Mouse (Mus musculus) olfactory bulb, adult 2 months (tissue): Measurements from ENCODE around the gene Lmf1. TPM values are rescaled to one million over a fixed set of nuclear protein-coding genes. Genes with fewer than 3 reads are reported as not detected.

Experiments
- H3K27ac ChIP-seq: fragments of 200-500 bp; 2 replicates; pipeline ENCODE4 v1.5.1; 2012; ENCODE audit warnings: low read depth, low read length; ENCODE audit not compliant: insufficient read depth
- H3K4me1 ChIP-seq: fragments of 200-500 bp; 2 replicates; pipeline ENCODE4 v1.6.1; 2012; ENCODE audit warnings: low read length; ENCODE audit not compliant: control insufficient read depth, insufficient read depth
- H3K4me3 ChIP-seq: fragments of 200-500 bp; 2 replicates; pipeline ENCODE4 v1.5.1; 2012; ENCODE audit warnings: mild to moderate bottlenecking, low read depth, low read length, moderate library complexity; ENCODE audit not compliant: insufficient read depth
- CTCF ChIP-seq: fragments of 200-500 bp; IDR thresholded peaks from 2 replicates; pipeline ENCODE4 v1.5.1; 2012; ENCODE audit warnings: low read depth, mild to moderate bottlenecking, low read length, moderate library complexity; ENCODE audit not compliant: insufficient read depth
- POLR2A ChIP-seq: fragments of 200-500 bp; IDR thresholded peaks from 2 replicates; pipeline ENCODE4 v1.6.1; 2012; ENCODE audit warnings: mild to moderate bottlenecking, low read depth, low read length, moderate library complexity; ENCODE audit not compliant: insufficient read depth
- WGBS: fragments of 180-500 bp; shearing (Covaris S2); methylation state at CpG from one replicate; pipeline ENCODE4 v1.1.7; 2018; 5-methylcytosine and 5-hydroxymethylcytosine counted together
- polyA plus RNA-seq: library from polyadenylated mRNA; stranded (reverse); fragments of >200 nt; gene quantifications from 2 replicates; pipeline ENCODE4 v1.2.4, GENCODE M21; 2012; ENCODE audit warnings: low replicate concordance; ENCODE audit not compliant: missing spikeins, insufficient read depth, insufficient read length

Lmf1 gene
- not detected in 2 replicates for polyA plus RNA-seq

DNA sequence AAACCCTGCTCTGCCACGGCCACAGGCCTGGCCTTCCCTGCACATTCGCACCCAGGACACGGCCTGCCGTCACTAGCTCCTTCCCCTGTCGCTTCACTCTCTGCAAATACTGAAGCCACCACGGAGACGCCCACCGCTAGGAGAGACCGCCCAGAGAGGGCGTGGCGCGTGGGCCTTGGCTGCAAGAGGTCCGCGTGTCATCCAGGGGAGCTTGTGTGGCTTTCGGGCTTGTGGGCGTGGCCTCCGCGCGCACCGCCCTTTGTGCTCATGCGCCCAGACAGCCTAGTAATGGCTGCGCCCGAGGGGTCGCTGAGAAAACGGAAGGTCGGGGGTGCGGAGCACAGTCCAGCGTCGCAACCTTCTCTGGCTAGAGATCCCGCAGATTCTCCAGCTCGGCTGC is at the start of gene Lmf1:
Gene Lmf1, plus strand, starts transcription at position 166 of the 400 bp plus-strand sequence.
- WGBS, result under 1% methylated on average over 31 of the region's 31 CpGs
- Histone ChIP-seq H3K4me1 (peaks cover 16% of the 10 kb centered on the region), H3K4me3 (peak within 1 kb of the TSS; percentile 80), H3K27ac (peak within 1 kb of the TSS; percentile 43; the same call in 1 of the 2 replicates)
- no peak for TF ChIP-seq CTCF
- TF ChIP-seq POLR2A, result peak; percentile 88

DNA sequence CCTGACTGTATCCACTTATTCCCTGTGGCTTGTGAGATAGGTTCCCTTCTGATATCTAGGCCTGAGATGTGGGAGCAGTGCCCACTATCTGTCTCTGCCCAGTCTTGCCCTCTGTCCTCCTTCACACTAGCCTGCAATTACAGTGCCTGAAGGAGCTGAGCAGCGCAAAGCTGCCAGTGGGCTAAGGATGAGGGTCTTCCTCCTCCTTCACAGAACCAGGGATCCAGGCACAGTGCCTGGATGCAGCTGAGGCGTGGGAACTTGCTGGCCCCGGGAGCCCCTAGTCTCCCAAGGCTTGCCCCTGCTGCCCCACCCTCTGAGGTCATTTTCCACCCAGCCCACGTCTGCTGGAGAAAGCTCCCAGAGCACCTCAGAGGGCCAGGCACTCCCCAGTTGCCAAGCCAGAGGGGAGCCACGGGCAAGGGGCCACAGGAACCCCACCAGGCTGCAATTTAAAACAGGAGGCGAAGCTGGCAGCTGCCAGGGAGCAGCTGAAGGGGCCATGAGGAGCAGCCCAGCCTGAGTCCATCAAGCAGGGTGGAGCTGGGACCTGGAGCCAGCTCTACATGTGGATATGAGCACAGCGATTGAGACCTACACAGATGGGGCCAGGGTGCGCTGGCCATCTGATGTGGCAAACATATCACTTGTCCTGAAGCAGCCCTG is 48.4 kb upstream of the Lmf1 start:
- Histone ChIP-seq H3K4me1 (peaks cover 10% of the 10 kb centered on the region; the same call in 1 of the 2 replicates), H3K27ac (no peak overlapping the region), H3K4me3 (no peak overlapping the region)
- 54% methylated on average over 8 of the region's 8 CpGs for WGBS
- no peak for TF ChIP-seq CTCF
- TF ChIP-seq POLR2A, result no peak

DNA sequence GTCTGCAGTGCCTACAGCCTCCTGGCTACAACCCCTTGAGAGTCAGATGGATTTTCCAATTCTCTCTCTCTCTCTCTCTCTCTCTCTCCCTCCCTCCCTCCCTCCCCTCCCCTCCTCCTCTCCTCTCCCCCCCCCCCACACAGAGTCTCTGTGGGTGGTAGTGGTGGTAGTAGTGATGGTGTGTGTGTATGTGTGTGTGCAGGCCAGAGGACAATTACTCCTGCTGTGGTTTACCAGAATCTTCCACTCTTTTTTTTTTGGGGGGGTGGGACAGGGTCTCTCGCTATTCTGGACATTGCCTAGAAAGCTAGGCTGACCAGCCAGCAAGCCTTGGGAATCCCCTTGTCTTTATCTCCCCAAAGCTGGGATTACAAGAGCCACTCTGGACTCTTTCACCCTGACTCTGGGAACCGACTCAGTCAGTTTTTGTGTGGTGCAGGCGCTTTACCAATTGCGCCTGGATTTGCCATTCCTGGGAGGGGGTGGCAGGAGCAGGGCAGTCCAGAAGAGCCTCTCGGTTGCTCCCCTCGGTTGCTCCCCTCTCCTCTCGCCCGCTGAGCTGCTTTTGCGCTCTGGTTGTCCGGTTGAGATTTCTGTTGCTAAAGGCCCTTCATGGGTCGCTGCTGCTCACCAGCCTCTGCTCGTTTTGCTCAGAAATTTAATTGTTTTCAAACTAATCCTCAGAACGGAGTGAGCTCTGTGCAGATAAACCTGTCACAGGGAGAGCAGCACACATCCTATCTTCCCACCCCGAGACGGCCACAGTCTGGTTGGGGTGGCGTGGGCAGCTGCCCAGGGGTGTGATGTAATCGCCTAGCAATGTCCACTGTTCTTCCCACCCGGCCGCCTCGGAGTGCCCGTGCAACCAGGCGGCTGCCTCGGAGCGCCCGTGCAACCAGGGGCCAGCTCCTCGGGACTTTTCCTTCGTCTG is 39.7 kb upstream of the Lmf1 start:
- Histone ChIP-seq H3K27ac (no peak overlapping the region), H3K4me3 (no peak overlapping the region), H3K4me1 (peaks cover 10% of the 10 kb centered on the region)
- no peak for TF ChIP-seq POLR2A
- TF ChIP-seq CTCF, result no peak
- 42% methylated on average over 27 of the region's 27 CpGs for WGBS

DNA sequence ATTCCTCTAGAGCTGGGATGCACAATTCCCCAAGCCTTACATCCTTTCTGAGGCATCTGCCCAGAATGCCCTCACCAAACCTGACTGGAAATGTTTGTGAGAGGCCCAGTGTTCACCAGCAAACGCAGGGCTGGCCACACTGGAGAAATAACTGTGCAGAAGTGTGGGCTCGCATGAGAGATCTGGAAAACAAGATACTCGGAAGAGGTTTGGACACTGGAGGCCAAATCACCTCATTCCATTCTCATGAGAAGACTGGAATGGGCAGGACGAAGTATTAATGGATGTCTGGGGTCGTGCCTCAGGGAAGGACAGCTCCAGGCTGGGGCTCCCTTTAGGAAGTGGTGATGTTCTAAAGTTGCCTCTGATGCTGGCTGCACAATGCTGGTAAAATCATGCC is 38.2 kb upstream of the Lmf1 start:
- peaks cover 10% of the 10 kb centered on the region for H3K4me1 ChIP-seq
- TF ChIP-seq CTCF, result no peak
- TF ChIP-seq POLR2A, result no peak
- WGBS, result 85% methylated on average over 5 of the region's 5 CpGs

DNA sequence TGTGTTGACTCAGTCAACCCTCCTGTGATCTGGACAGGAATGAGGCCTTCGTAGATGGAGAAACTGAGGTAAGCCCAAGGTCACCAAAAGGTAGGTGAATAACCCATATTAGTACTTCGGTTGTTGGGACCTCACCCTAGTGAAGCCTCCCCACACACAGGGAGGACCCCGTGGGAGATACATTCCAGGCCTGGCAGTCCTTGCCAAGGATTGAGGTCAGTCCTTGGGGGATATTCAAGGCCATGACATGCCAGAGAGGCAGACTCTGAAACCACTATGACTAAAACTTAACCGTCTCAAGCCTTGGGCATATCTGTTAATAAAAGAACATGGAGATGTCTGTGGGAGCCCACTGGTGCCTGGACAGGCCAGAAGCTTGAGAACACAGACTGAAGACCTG is 37.1 kb upstream of the Lmf1 start:
- Histone ChIP-seq H3K27ac (no peak overlapping the region), H3K4me1 (peaks cover 12% of the 10 kb centered on the region), H3K4me3 (no peak overlapping the region)
- 87% methylated on average over 4 of the region's 4 CpGs for WGBS
- TF ChIP-seq CTCF, result no peak
- no peak for TF ChIP-seq POLR2A

More for the DNA sequence above, 38.2 kb upstream of the Lmf1 start:
- Histone ChIP-seq H3K4me3 (no peak overlapping the region), H3K27ac (no peak overlapping the region)

DNA sequence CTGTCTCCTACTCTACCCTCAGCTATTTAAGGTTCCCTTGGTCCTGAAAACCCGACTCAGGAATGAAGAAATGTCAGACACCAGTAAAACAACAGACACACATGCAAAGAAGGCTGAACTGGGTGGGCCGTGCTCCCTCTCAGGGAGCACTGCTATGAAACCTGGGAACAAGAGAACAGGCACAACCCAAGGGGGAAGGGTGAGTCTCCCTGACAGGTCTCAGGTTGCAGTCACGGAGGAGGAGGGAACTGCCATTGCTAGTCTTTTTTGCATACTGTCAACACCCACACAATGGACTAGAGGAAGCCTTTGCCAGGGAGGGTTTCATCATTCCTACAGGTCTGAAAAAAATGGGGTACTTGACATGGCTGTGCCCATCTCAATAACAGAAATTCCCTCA is 31.9 kb upstream of the Lmf1 start:
- Histone ChIP-seq H3K4me3 (no peak overlapping the region), H3K4me1 (peaks cover 13% of the 10 kb centered on the region), H3K27ac (no peak overlapping the region)
- TF ChIP-seq POLR2A (no peak), CTCF (no peak)
- 47% methylated on average over 3 of the region's 3 CpGs for WGBS

DNA sequence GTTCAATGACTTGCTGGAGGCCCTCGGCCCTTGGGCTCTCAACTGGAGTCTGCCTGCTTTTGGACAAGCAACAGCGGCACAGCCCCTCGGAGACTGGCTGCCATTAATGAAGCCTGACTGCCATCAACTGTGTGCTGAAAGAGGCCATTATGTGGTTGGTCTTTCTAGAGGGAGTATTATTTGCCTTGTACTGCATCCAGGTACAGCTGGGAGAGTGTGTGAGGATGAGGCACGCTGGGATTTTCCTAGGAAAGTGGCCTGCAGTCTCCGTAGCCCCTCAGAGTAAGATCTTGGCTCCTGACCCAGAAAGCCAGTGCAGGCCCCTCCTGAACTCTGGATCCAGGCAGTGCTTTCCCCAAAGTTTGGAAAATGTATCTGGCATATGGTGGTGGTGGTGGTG is 28.9 kb upstream of the Lmf1 start:
- Histone ChIP-seq H3K4me3 (no peak overlapping the region), H3K4me1 (peaks cover 13% of the 10 kb centered on the region), H3K27ac (no peak overlapping the region)
- TF ChIP-seq CTCF, result no peak
- TF ChIP-seq POLR2A, result no peak
- 74% methylated on average over 5 of the region's 5 CpGs for WGBS

DNA sequence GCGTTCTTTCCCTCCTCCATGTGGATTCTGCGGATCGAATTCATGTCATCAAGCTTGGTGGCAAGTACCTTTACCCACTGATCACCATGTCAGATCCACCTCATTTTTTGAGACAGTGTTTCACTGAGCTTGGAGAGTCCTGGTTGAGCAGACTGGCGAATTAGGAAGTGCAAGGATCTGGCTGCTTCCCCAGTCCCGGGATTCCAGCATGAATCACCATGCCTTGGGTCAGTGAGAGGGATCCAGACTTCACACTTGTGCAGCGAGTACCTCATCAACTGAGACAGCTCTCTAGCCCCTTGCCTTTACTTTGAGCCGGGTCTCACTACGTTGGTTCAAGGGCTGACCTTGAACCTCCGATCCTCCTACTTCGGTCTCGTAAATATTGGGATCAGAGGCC is 27.6 kb upstream of the Lmf1 start:
- no peak overlapping the region for H3K27ac ChIP-seq
- WGBS, result 94% methylated on average over 11 of the region's 11 CpGs
- TF ChIP-seq CTCF (no peak), POLR2A (no peak)
- H3K4me3 ChIP-seq, result no peak overlapping the region
- H3K4me1 ChIP-seq, result peaks cover 25% of the 10 kb centered on the region

DNA sequence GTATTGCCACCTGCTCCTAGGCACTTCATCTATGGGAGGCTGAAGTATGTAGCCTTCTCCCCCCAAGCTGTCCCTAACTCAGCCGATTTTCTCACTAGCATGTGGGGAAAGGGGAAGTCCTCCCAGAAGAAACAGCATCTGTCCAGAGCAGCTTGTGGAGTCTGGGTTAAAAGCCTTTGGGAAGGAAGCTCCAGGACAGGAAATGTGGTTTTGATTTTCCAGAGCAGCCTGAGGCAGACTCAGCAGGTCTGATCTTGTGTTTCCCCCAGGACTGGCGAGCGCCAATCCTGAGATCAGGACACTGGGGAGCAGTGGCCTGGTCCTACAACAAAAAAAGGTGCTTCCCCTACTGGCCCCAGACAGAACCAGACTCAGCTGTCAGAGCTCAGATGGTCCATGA is 23.7 kb upstream of the Lmf1 start:
- TF ChIP-seq CTCF (no peak), POLR2A (no peak)
- peak overlapping the region; percentile 85 for H3K27ac ChIP-seq
- peaks cover 23% of the 10 kb centered on the region for H3K4me1 ChIP-seq
- 69% methylated on average over 3 of the region's 3 CpGs for WGBS
- H3K4me3 ChIP-seq, result no peak overlapping the region
